Mouse (Mus musculus) kidney, postnatal 4 days (tissue): Measurements from ENCODE around the gene Eme2.

Source experiments
- DNase-seq, 2 experiments: peaks; one replicate each; pipeline ENCODE4 v3.0.0; 2021; ENCODE audit warnings: mixed read lengths in 2 of 2

The Eme2 gene

GRCm38 (mm10) chr17:24896241-24896992 lies 1.5 kb upstream of the Eme2 start, which contains the start of gene Nme3:
Gene Nme3, plus strand, starts transcription at chr17:24896500.
- peak; percentile 89 to 92 for DNase-seq

GRCm38 (mm10) chr17:24895571-24896240 lies 819 bp upstream of the Eme2 start:
- DNase-seq = no peak

- DNase-seq = no peak
Measured at GRCm38 (mm10) chr17:24894061-24894994, 559 bp downstream of the Eme2 start.

GRCm38 (mm10) chr17:24893276-24893675 lies 1.6 kb downstream of the Eme2 start:
- DNase-seq = no peak

- no peak for DNase-seq
Measured at GRCm38 (mm10) chr17:24892785-24893184, 2.1 kb downstream of the Eme2 start.

- DNase-seq = no peak
Measured at GRCm38 (mm10) chr17:24891321-24891720, 3.6 kb downstream of the Eme2 start.

GRCm38 (mm10) chr17:24890151-24891092 lies 4.5 kb downstream of the Eme2 start:
- no peak for DNase-seq

- no peak for DNase-seq
Measured at GRCm38 (mm10) chr17:24888862-24889261, 6.0 kb downstream of the Eme2 start.

GRCm38 (mm10) chr17:24887291-24888080 lies 7.4 kb downstream of the Eme2 start:
- no peak for DNase-seq

- no peak for DNase-seq
Measured at GRCm38 (mm10) chr17:24886932-24887271, 8.0 kb downstream of the Eme2 start.

GRCm38 (mm10) chr17:24886134-24886931 lies 8.6 kb downstream of the Eme2 start, which contains the start of the genes Nubp2 and Spsb3:
Gene Nubp2, minus strand, starts transcription at chr17:24886349.
Gene Spsb3, plus strand, starts transcription at chr17:24886643.
- DNase-seq = peak; percentile 98 to 99

- no peak for DNase-seq
Measured at GRCm38 (mm10) chr17:24885356-24886133, 9.3 kb downstream of the Eme2 start.

GRCm38 (mm10) chr17:24884391-24884790 lies 10.5 kb downstream of the Eme2 start:
- no peak for DNase-seq

GRCm38 (mm10) chr17:24881738-24882440 lies 13.0 kb downstream of the Eme2 start:
- peak; percentile 72 to 75 for DNase-seq

- no peak for DNase-seq
Measured at GRCm38 (mm10) chr17:24878531-24878930, 16.4 kb downstream of the Eme2 start.

- peak; percentile 66 to 78 for DNase-seq
Measured at GRCm38 (mm10) chr17:24878117-24878397, 16.8 kb downstream of the Eme2 start.

GRCm38 (mm10) chr17:24877336-24878116 lies 17.4 kb downstream of the Eme2 start:
- DNase-seq = peak in 1 of 2 experiments; percentile 62

GRCm38 (mm10) chr17:24874989-24875388 lies 19.9 kb downstream of the Eme2 start:
- no peak for DNase-seq
